Mouse (Mus musculus): ENCODE data around the gene Nrxn2. TPM values are rescaled to one million over a fixed set of nuclear protein-coding genes. Genes with fewer than 3 reads are reported as not detected.

Gene Nrxn2
- total RNA-seq, 1 experiment from 2014 or later, result not detected

GRCm38 (mm10) chr19:6500636-6501025 lies 82.1 kb downstream of the Nrxn2 start:
- ATAC-seq (replicated peaks; ENCODE audit: insufficient number of reproducible peaks, low FRiP score, low TSS enrichment, poor library complexity, severe bottlenecking), result no peak

DNA sequence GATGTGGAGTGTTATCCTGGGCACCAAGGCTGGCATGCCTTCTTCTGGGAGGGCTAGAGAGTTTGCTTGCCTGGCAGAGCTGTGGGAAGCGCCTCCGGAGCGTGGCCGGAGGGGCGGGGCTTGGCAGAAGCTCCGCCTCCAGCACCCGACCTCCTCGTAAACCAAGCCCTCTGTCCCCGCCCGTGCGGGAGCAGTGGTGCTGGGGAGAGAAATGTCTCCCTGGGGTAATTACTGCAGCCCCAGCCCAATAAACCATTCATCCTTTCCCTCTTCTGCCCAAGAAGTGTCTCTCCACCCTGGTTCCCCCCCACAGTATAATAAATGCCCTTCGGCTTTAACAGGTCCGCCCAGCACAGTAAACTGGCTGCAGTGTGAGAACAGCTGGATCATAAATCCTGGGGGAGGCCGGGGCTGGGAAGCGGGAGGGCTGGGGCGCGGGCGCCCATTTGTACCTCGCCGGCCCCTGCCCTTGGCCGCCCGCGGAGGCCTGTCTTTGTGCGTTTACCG lies 83.6 kb downstream of the Nrxn2 start:
- no peak for ATAC-seq (replicated peaks; ENCODE audit: insufficient number of reproducible peaks, low FRiP score, low TSS enrichment, poor library complexity, severe bottlenecking)

DNA sequence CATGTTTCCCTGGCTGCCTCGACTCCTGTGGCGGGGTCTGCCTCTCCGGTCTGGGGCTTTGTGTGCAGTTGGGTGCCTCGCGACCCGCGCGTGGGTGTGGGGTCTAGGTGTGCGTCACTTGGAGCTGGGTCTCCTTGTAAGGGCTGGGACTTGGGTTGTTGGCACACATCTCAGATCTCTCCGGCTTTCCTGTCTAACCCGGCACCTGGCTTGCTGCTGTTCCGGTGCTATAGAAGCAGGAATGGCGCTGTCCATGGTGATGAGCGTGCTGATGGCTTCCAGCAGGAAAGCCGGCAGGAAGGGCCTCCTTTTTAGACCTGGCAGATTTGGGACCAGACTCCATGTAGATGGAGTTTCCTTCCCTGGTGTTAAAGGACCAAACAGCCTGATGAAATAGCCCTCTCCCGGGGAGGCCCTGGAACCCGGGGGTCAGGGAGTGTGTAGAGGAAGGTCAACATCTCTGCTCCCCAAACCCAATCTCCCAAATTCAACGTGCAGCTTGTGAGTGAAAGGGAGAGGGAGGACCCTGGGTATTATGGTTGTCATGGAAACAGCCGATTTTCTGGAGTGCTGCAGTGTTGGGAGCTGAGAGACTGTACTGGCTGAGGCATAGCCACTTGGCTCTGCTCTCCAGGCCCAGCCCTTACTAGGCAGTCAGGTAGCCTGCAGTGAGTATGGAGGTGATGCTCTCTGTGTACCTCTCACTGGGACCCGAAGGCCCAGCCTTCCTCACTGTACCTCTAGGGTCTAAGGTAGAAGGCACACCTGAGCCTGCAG lies 84.2 kb downstream of the Nrxn2 start:
- no peak for ATAC-seq (replicated peaks; ENCODE audit: insufficient number of reproducible peaks, low FRiP score, low TSS enrichment, poor library complexity, severe bottlenecking)

GRCm38 (mm10) chr19:6503926-6504655 lies 85.6 kb downstream of the Nrxn2 start:
- no peak for ATAC-seq (replicated peaks; ENCODE audit: insufficient number of reproducible peaks, low FRiP score, low TSS enrichment, poor library complexity, severe bottlenecking)

GRCm38 (mm10) chr19:6504656-6505045 lies 86.1 kb downstream of the Nrxn2 start:
- ATAC-seq (replicated peaks; ENCODE audit: insufficient number of reproducible peaks, low FRiP score, low TSS enrichment, poor library complexity, severe bottlenecking), result no peak

DNA sequence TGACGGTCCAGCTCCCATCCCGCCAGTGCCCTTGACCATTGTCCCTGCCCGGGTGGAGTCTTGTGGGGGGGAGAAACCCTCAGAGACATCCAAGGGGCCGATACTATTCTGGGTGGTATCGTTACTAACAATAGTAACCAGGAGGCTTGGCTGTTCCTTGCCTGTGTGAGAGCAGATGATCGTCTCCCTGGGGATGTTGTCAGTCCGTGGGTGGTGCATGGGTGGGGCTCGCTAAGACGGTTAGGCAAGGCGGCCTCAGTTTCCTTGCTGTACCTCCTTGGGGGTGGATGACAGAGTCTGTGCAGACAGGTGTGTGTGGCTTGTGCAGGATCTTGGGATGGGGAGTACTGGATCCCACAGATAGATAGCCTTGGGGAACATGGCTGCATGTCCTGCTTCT lies 88.9 kb downstream of the Nrxn2 start:
- no peak for ATAC-seq (replicated peaks; ENCODE audit: insufficient number of reproducible peaks, low FRiP score, low TSS enrichment, poor library complexity, severe bottlenecking)

DNA sequence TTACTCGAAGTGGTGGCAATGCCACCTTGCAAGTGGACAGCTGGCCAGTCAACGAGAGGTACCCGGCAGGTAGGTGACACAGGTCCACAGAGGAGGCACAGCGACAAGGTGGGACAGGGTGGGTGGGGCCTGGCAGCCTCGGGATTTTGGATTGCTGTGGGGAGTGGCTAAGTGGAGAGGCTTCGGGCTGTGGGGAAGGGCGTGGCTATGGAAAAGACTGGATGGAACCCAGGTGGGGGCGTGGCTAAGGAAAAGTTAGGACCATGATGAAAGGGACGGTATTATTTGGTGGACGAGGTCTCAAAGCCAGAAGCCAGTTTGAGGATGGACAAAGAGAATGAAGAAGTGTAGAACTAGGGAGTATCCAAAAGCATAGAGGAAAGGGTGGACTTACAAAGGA lies 91.3 kb downstream of the Nrxn2 start:
- no peak for ATAC-seq (replicated peaks; ENCODE audit: insufficient number of reproducible peaks, low FRiP score, low TSS enrichment, poor library complexity, severe bottlenecking)

- ATAC-seq (replicated peaks; ENCODE audit: insufficient number of reproducible peaks, low FRiP score, low TSS enrichment, poor library complexity, severe bottlenecking), result no peak
Observed at GRCm38 (mm10) chr19:6510546-6510945, 92.0 kb downstream of the Nrxn2 start.

DNA sequence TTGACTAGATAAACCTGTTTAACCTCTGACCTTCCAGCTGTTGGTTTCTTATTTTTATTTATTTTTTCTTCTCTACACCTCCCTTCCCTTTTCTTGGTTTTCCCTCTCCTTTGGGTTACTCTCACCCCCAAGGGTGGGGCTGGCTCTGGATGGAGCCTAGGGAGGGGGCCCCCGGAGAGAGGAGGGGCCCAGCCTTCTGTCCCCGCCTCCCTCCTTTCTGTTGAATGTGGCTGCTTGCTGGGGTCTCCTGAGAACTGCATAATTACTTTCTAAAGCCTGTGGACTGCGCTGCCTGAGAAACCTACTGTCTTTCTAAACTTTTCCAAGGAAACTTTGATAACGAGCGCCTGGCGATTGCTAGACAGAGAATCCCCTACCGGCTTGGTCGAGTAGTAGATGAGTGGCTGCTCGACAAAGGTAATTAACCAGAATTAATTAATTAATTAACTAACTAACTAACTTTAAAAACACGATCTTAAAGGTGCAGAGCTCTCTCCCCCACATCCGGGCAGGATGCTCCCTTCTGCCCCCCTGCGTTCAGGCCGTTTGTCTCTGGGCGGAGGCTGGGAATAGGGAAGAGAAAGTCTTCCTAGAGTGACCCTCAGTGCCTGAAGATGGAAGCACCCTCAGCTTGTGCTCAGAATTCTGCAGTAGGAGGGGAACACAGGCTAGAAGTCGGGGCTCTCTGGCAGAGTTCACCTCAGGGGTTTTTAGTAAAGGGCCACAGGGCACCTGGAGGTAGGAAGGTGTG lies 95.0 kb downstream of the Nrxn2 start:
- no peak for ATAC-seq (replicated peaks; ENCODE audit: insufficient number of reproducible peaks, low FRiP score, low TSS enrichment, poor library complexity, severe bottlenecking)

DNA sequence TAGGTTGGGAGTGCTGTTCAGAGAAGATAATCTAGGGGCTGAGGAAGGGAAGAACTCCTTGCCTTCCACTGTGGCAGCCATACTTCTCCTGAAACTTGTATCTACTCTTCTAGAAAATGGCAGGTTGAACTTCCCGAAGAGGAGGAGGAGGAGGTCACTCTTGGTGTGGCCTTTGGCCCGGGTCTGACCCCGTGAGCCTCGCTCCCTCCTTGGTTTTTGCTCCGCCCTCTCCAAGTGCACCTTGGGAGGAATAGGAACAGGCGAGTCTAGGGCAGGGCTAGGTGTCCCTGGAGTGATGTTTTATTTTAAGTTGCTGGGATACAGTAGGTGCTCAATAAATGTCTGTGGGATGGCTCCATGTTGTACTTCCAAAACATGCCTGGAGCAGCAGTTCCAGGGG lies 96.4 kb downstream of the Nrxn2 start:
- ATAC-seq (replicated peaks; ENCODE audit: insufficient number of reproducible peaks, low FRiP score, low TSS enrichment, poor library complexity, severe bottlenecking), result no peak

DNA sequence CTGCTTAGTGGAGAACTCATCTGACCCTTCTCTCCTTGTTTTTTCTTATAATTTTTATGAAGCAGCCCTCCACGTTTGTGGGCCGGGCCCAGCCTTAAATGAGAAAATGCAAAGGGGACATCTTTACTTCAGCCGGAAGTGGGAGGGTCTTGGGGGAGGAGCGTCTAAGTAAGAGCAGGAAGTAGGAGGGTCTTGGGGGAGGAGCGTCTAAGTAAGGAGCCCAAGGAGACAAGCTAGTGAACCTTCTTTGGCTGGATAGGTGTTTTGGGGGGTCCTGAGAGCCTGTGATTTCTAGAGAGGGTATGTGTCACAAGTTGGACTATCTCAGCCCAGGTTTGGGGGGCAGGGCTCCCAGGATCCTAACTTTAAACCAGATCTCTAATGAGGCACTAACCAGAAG lies 96.9 kb downstream of the Nrxn2 start:
- no peak for ATAC-seq (replicated peaks; ENCODE audit: insufficient number of reproducible peaks, low FRiP score, low TSS enrichment, poor library complexity, severe bottlenecking)

GRCm38 (mm10) chr19:6516153-6516552 lies 97.6 kb downstream of the Nrxn2 start:
- ATAC-seq (replicated peaks; ENCODE audit: insufficient number of reproducible peaks, low FRiP score, low TSS enrichment, poor library complexity, severe bottlenecking), result no peak

DNA sequence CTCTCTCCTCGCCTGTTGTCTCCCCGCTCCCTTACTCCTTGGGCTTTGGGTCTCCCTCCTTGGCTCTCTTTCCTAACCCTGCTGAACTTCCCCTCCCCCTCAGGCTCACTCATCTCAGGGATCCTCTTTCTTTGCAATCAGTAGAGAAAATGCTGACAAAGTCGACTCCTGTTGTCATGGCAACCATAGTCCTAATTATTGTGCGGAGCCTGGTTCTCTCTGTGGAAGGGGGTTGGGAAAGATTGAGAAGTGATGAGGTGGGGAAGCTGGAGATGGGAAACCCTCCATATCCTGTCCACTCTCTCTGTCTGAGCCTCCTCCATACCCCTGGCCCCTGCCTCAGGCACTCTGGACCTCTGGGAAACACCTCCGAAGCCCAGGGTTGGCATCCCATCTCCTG lies 100.1 kb downstream of the Nrxn2 start:
- no peak for ATAC-seq (replicated peaks; ENCODE audit: insufficient number of reproducible peaks, low FRiP score, low TSS enrichment, poor library complexity, severe bottlenecking)

DNA sequence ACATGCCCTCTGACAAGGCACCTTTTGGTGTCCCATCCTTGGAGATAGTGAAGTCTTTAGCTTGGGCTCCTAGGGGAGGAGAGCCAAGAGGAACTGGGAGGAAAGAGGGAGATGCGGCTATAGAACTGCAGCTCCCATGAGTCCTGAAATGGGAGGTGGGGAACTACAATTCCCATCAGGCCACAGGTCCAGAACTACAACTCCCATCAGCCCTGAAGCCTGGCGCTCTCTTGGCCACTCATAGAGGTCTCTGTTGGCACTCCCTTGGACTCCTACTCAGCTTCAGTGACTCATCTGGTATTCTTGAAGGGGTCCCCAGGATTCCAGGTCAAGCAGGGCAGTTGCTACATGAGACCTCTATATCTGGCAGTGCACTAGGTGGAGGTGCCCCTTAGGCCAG lies 101.0 kb downstream of the Nrxn2 start:
- no peak for ATAC-seq (replicated peaks; ENCODE audit: insufficient number of reproducible peaks, low FRiP score, low TSS enrichment, poor library complexity, severe bottlenecking)

DNA sequence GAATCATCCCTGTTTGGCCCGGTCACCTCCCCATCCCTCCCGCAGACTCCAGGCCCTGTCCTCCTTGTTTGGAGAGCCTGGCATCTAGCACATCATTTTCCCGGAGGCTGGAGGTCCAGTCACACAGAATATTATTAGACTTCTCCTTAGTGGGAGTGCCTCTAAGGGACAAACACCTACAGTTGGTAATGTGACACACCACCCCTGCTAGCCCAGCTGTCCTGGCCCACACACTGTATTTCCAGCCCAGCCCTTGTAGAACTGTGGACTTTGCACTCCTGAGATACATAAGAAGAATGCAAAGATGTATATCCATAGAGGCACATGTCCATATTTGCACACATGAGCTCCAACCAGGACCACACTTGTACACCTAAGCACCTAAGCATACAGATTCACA lies 103.1 kb downstream of the Nrxn2 start:
- no peak for ATAC-seq (replicated peaks; ENCODE audit: insufficient number of reproducible peaks, low FRiP score, low TSS enrichment, poor library complexity, severe bottlenecking)

DNA sequence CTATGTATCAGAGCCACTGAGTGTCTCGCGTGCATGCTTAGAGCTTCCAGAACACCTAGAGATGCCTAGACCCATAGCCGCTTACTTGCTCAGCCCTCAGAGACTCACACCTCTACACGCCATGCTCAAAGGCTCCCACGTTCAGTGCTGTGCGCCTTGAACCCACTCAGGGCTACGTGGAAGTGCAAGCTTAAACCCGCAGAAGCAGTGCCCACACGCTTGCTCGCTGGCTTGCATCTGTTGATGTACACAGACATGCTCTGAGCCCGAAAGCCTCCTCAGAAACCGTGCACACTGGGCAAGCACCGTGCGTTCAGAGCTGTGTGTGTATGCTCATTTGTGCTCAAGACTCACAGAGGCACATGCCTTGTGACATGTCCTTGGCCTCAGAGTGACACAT lies 103.8 kb downstream of the Nrxn2 start:
- ATAC-seq (replicated peaks; ENCODE audit: insufficient number of reproducible peaks, low FRiP score, low TSS enrichment, poor library complexity, severe bottlenecking), result no peak

DNA sequence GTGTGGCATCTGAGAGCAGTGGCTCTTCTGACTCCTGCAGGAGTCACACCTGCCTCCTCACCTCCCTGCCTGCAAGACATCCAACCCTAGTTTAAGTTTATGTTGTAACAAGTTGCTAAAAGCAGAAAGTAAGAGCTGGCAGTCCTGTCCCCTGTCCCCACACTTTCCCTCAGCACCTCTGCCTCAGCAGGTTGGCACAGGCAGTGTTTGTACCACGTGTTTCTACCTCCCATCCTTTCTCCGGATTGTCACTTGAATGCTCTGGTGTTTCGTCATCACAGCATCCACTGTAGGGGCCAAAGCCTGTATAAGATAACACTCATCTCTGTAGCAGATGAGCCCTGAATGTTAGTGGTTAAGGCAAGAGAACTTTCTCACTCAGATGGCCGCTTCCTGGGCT lies 106.5 kb downstream of the Nrxn2 start:
- ATAC-seq (replicated peaks; ENCODE audit: insufficient number of reproducible peaks, low FRiP score, low TSS enrichment, poor library complexity, severe bottlenecking), result no peak

DNA sequence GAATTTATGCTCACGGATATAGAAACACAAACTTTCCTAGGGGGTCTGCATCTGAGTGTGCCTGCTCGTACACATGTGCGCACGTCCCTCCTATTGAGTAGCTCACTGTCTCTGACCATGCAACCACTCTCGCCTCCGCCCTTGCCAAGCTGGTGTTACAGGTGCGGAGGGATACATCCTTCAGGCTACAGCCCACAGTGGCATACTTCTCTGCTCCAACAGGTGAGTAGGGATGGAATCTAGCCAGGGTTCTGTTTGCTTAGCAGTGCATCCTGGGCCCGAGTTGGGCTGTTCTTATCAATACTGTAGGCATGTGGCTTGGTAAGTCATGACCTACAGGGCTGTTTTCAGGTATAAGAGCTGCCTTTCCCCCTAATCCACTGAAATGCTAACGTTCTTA lies 107.5 kb downstream of the Nrxn2 start:
- ATAC-seq (replicated peaks; ENCODE audit: insufficient number of reproducible peaks, low FRiP score, low TSS enrichment, poor library complexity, severe bottlenecking), result no peak

DNA sequence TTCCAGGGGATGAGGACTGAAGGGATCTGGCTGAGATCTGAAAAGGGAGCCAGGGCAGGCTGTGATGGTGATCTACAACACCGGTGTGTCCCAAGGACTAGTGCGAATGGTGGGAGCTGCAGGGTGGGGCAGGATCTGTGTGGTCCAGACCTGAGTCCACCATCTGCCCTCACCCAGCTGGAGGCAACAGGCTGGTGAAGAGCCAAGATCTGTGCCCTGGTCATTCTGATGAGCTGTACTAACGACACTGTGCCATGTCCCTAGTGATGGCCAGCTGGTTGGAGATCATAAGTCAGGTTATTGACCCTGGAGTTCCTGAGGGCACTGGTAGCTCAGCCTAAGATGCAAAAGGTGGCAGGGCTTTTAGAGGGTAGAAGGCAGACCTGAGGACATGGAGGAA lies 108.9 kb downstream of the Nrxn2 start:
- ATAC-seq (replicated peaks; ENCODE audit: insufficient number of reproducible peaks, low FRiP score, low TSS enrichment, poor library complexity, severe bottlenecking), result no peak

Measured in monocyte, adult 5-6 weeks (primary cell).